Mouse (Mus musculus) stomach, embryonic 16.5 days (tissue): ENCODE measurements at regions not wholly inside any gene's neighbourhood (a gene's known extent, or its start where the extent isn't known, plus 50 kb on each side); places are given as distances from the start of the nearest gene placed in this dataset.

Experiments
- ATAC-seq: fragments of 200-750 bp; cut with Nextera tagmentation; 2 replicates; pipeline ENCODE4 v1.8.0; 2017; ENCODE audit warnings: moderate number of reproducible peaks, moderate TSS enrichment; ENCODE audit not compliant: insufficient read depth, low FRiP score
- H3K27ac ChIP-seq: fragments of 300-500 bp; sonication (generic); 2 replicates; pipeline ENCODE4 v1.5.1; 2014; ENCODE audit warnings: low read length
- H3K27me3 ChIP-seq: fragments of 300-500 bp; sonication (generic); 2 replicates; pipeline ENCODE4 v1.6.1; 2014; ENCODE audit warnings: low read length, control low read depth, mixed read lengths; ENCODE audit not compliant: control insufficient read depth, insufficient read depth
- H3K36me3 ChIP-seq: fragments of 300-500 bp; sonication (generic); 2 replicates; pipeline ENCODE4 v1.6.1; 2014; ENCODE audit warnings: low read length; ENCODE audit not compliant: control insufficient read depth, insufficient read depth
- H3K4me1 ChIP-seq: fragments of 300-500 bp; sonication (generic); 2 replicates; pipeline ENCODE4 v1.6.1; 2014; ENCODE audit warnings: low read length, control low read depth, mixed read lengths; ENCODE audit not compliant: control insufficient read depth, insufficient read depth
- H3K4me2 ChIP-seq: fragments of 300-500 bp; sonication (generic); 2 replicates; pipeline ENCODE4 v1.6.1; 2014; ENCODE audit warnings: low read depth, low read length, mixed read lengths
- H3K4me3 ChIP-seq: fragments of 300-500 bp; sonication (generic); replicated peaks from 2 replicates; pipeline ENCODE4 v1.5.1; 2014; ENCODE audit warnings: mild to moderate bottlenecking, low read length
- H3K9ac ChIP-seq: fragments of 300-500 bp; sonication (generic); 2 replicates; pipeline ENCODE4 v1.6.1; 2014; ENCODE audit warnings: low read length
- H3K9me3 ChIP-seq: fragments of 300-500 bp; sonication (generic); replicated peaks from 2 replicates; pipeline ENCODE4 v1.6.1; 2016; ENCODE audit warnings: low read length, control low read depth; ENCODE audit not compliant: control insufficient read depth
- WGBS: fragments of 180-500 bp; shearing (Covaris S2); extraction: QIAGEN DNeasy Blood & Tissue Kit; methylation state at CpG from one replicate; pipeline ENCODE4 v1.1.7; 2014; 5-methylcytosine and 5-hydroxymethylcytosine counted together

- Histone ChIP-seq H3K27me3 (no peaks in the 10 kb centered on the region), H3K4me3 (no peak overlapping the region), H3K9me3 (no peaks in the 10 kb centered on the region), H3K27ac (no peak overlapping the region), H3K36me3 (no peaks in the 10 kb centered on the region), H3K4me2 (no peak overlapping the region), H3K4me1 (no peaks in the 10 kb centered on the region), H3K9ac (no peak overlapping the region)
- no peak for ATAC-seq
- WGBS, result 81% methylated on average over 3 of the region's 3 CpGs
Observed at GRCm38 (mm10) chr9:112361355-112361754, 125.6 kb upstream of the Arpp21 start.

- no peak overlapping the region for H3K4me3 ChIP-seq
- H3K9me3 ChIP-seq, result no peaks in the 10 kb centered on the region
- H3K27ac ChIP-seq, result no peak overlapping the region
- H3K4me1 ChIP-seq, result no peaks in the 10 kb centered on the region
- no peak overlapping the region for H3K9ac ChIP-seq
- 65% methylated on average over 5 of the region's 5 CpGs for WGBS
- H3K4me2 ChIP-seq, result no peak overlapping the region
- no peaks in the 10 kb centered on the region for H3K27me3 ChIP-seq
- no peak for ATAC-seq
- no peaks in the 10 kb centered on the region for H3K36me3 ChIP-seq
Observed at GRCm38 (mm10) chr9:112358711-112359298, 123.1 kb upstream of the Arpp21 start.

DNA sequence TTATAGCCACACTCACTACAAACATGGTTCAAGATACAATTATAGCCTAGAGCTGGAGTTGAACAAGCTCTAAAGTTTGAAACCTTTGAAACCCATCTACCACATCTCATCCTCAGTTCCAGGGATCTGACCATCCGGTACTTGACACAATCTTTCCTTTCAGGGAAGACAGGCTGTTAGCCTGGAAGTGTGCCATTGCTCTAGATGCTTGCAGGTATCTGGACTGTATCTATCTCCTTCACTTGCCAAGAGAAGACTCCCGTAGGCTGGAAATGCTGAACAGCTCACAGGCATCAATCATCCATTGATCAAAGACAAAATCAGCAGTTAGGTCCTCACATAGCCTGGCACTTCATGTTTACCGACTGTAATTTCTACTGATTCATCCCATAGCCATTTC, 117.5 kb upstream of the Arpp21 start:
- H3K27me3 ChIP-seq, result no peaks in the 10 kb centered on the region
- WGBS, result 65% methylated on average over 3 of the region's 3 CpGs
- no peak overlapping the region for H3K4me3 ChIP-seq
- H3K27ac ChIP-seq, result no peak overlapping the region
- H3K36me3 ChIP-seq, result no peaks in the 10 kb centered on the region
- ATAC-seq, result no peak
- no peaks in the 10 kb centered on the region for H3K9me3 ChIP-seq
- no peaks in the 10 kb centered on the region for H3K4me1 ChIP-seq
- H3K4me2 ChIP-seq, result no peak overlapping the region
- H3K9ac ChIP-seq, result no peak overlapping the region

GRCm38 (mm10) chr9:112348942-112349341, 113.2 kb upstream of the Arpp21 start:
- H3K36me3 ChIP-seq, result no peaks in the 10 kb centered on the region
- no peak overlapping the region for H3K27ac ChIP-seq
- no peak for ATAC-seq
- H3K9ac ChIP-seq, result no peak overlapping the region
- no peak overlapping the region for H3K4me3 ChIP-seq
- no peaks in the 10 kb centered on the region for H3K4me1 ChIP-seq
- H3K9me3 ChIP-seq, result no peaks in the 10 kb centered on the region
- H3K4me2 ChIP-seq, result no peak overlapping the region
- H3K27me3 ChIP-seq, result no peaks in the 10 kb centered on the region

DNA sequence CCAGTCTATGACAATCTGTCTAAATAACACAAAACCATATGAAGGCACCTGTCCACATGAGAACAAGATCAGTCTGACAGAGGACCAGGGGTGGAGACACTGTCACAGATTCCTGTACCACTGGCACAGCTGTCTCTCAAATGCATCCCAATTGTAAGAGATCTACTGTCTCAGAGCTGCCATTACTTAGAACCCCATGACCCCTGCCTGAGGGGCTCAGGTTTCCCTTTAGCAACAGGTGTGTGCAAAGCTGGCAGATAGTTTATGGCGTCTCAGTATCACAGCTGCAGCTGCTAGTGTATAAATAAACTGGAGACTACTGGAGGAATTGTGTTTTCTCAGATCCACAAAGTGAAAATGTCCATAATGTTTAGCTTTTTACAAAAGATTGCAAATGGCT, 109.1 kb upstream of the Arpp21 start:
- Histone ChIP-seq H3K27ac (no peak overlapping the region), H3K27me3 (no peaks in the 10 kb centered on the region), H3K4me2 (no peak overlapping the region), H3K4me1 (no peaks in the 10 kb centered on the region), H3K36me3 (no peaks in the 10 kb centered on the region), H3K9me3 (no peaks in the 10 kb centered on the region), H3K4me3 (no peak overlapping the region), H3K9ac (no peak overlapping the region)
- no peak for ATAC-seq
- 32% methylated on average over 1 of the region's 1 CpGs for WGBS

GRCm38 (mm10) chr9:112340363-112340762, 104.6 kb upstream of the Arpp21 start:
- Histone ChIP-seq H3K9me3 (no peaks in the 10 kb centered on the region), H3K4me2 (no peak overlapping the region), H3K27me3 (no peaks in the 10 kb centered on the region), H3K9ac (no peak overlapping the region), H3K36me3 (no peaks in the 10 kb centered on the region), H3K27ac (no peak overlapping the region), H3K4me1 (no peaks in the 10 kb centered on the region), H3K4me3 (no peak overlapping the region)
- 60% methylated on average over 2 of the region's 2 CpGs for WGBS
- ATAC-seq, result no peak

GRCm38 (mm10) chr9:112320016-112320415, 84.3 kb upstream of the Arpp21 start:
- no peak for ATAC-seq
- no peak overlapping the region for H3K9ac ChIP-seq
- H3K4me1 ChIP-seq, result no peaks in the 10 kb centered on the region
- H3K9me3 ChIP-seq, result no peaks in the 10 kb centered on the region
- no peak overlapping the region for H3K4me3 ChIP-seq
- no peak overlapping the region for H3K4me2 ChIP-seq
- H3K27ac ChIP-seq, result no peak overlapping the region
- H3K27me3 ChIP-seq, result no peaks in the 10 kb centered on the region
- H3K36me3 ChIP-seq, result no peaks in the 10 kb centered on the region
- 81% methylated on average over 5 of the region's 5 CpGs for WGBS

GRCm38 (mm10) chr9:112308950-112309349, 73.2 kb upstream of the Arpp21 start:
- ATAC-seq, result no peak
- WGBS, result 35% methylated on average over 5 of the region's 5 CpGs
- Histone ChIP-seq H3K4me3 (no peak overlapping the region), H3K9me3 (no peaks in the 10 kb centered on the region), H3K27ac (no peak overlapping the region), H3K36me3 (no peaks in the 10 kb centered on the region), H3K9ac (no peak overlapping the region), H3K4me1 (no peaks in the 10 kb centered on the region), H3K27me3 (no peaks in the 10 kb centered on the region), H3K4me2 (no peak overlapping the region)

- WGBS, result 75% methylated on average over 4 of the region's 4 CpGs
- Histone ChIP-seq H3K27ac (no peak overlapping the region), H3K4me3 (no peak overlapping the region), H3K4me1 (no peaks in the 10 kb centered on the region), H3K36me3 (no peaks in the 10 kb centered on the region), H3K4me2 (no peak overlapping the region), H3K27me3 (no peaks in the 10 kb centered on the region), H3K9ac (no peak overlapping the region), H3K9me3 (no peaks in the 10 kb centered on the region)
- ATAC-seq, result no peak
Observed at GRCm38 (mm10) chr9:112307837-112308236, 72.1 kb upstream of the Arpp21 start.

GRCm38 (mm10) chr9:112291875-112292274, 56.1 kb upstream of the Arpp21 start:
- H3K9me3 ChIP-seq, result no peaks in the 10 kb centered on the region
- H3K27me3 ChIP-seq, result no peaks in the 10 kb centered on the region
- H3K4me2 ChIP-seq, result no peak overlapping the region
- H3K4me1 ChIP-seq, result no peaks in the 10 kb centered on the region
- no peaks in the 10 kb centered on the region for H3K36me3 ChIP-seq
- no peak overlapping the region for H3K9ac ChIP-seq
- H3K4me3 ChIP-seq, result no peak overlapping the region
- no peak for ATAC-seq
- H3K27ac ChIP-seq, result no peak overlapping the region
- 85% methylated on average over 3 of the region's 3 CpGs for WGBS
